Mouse (Mus musculus) T-cell, adult 2 months (primary cell): Measurements from ENCODE around the gene Vmn2r110.

Source experiments
- DNase-seq: peaks from one replicate; pipeline ENCODE4 v3.0.0; 2022; ENCODE audit warnings: low spot score

Vmn2r110 gene

GRCm38 (mm10) chr17:20596323-20596722 lies at the start of gene Vmn2r110:
TSS of gene Vmn2r110 (minus strand) at chr17:20596423.
- no peak for DNase-seq

- no peak for DNase-seq
These were observed 28.6 kb upstream of the Vmn2r110 start, which contains the start of gene Fpr-rs3 for GRCm38 (mm10) chr17:20624777-20625176. TSS of gene Fpr-rs3 (minus strand) at chr17:20624877.

DNA sequence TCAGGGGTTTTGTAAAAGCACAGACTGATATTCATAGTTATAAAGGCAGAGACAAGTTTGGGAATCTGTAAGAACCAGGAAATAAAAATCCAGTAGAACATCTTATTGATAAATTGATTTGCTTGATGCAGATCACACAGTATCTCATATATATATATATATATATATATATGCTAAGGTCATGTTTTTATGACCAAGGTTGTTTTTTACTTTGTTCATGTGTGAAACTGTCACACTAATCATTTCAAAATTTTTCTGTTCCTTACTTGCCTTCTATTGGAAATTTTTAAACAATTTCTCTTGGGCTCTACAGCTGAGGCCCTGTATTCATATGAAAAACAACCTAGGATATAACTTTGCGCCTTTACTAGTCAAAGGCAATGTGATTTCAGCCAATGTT lies 31.6 kb downstream of the Vmn2r110 start, which contains the start of gene Vmn2r109:
Gene Vmn2r109 (minus strand): TSS at position 101 of the 400 bp plus-strand sequence.
- no peak for DNase-seq
